Mouse (Mus musculus) C2C12 (cell line): ENCODE results near the gene Gm20532.

Experiments used
- CEBPB ChIP-seq: IDR thresholded peaks from one replicate; pipeline ENCODE4 v1.6.1; 2011; ENCODE audit warnings: low read depth, mild to moderate bottlenecking, control low read depth, moderate library complexity
- CTCF ChIP-seq: IDR thresholded peaks from one replicate; pipeline ENCODE4 v1.5.1; 2011; ENCODE audit not compliant: control insufficient read depth, insufficient read depth, insufficient read length
- FOSL1 ChIP-seq: IDR thresholded peaks from one replicate; pipeline ENCODE4 v1.8.0; 2011; ENCODE audit warnings: mild to moderate bottlenecking, low read length; ENCODE audit not compliant: poor library complexity, insufficient read depth, severe bottlenecking
- MAX ChIP-seq: IDR thresholded peaks from one replicate; pipeline ENCODE4 v1.6.1; 2011; ENCODE audit warnings: mild to moderate bottlenecking, control low read depth
- MYOD1 ChIP-seq: IDR thresholded peaks from one replicate; pipeline ENCODE4 v1.6.1; 2011; ENCODE audit warnings: low read depth; ENCODE audit not compliant: control insufficient read depth, insufficient read length
- MYOG ChIP-seq: IDR thresholded peaks from one replicate; pipeline ENCODE4 v1.6.1; 2011; ENCODE audit not compliant: control insufficient read depth, insufficient read length; ENCODE audit errors: extremely low read depth

DNA sequence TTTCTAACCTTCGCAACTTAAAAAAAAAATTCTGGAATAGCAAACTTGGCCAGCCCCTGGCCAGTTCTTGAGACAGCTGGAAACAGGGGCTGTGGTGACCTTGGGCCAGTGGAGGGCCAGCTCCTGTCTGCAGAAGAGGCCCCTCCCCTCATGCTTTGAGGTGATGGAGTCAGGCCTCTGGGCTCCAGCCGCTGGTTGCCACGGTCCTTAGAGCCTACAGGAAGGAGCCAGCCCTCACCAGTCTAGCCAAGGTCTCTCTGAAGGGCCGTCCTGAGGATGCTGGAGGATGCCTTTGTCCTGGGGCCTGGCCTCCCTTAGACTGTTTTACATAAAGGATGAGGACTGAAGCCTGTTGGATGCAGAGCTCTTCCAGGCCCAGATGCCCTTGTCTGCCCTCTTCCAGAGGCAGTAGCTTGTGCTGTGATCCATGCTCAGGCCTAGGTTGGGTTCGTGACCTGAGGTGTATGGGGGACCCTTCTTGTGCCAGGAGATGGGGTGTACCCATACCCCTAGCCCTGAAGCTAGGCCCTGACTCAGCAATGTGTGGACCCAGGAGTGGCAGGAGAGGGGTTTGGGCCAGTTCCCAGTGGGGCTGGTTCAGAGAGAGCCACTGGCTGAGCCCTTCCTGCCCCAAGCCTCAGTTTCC lies 42.5 kb downstream of the Gm20532 start:
- TF ChIP-seq CTCF = no peak
- no peak for TF ChIP-seq MYOD1
- no peak for TF ChIP-seq FOSL1
- no peak for TF ChIP-seq MYOG
- TF ChIP-seq CEBPB = no peak
- no peak for TF ChIP-seq MAX
